Mouse (Mus musculus) midbrain, embryonic 13.5 days (tissue): Measurements from ENCODE around the gene Kcnab1. TPM values are rescaled to one million over a fixed set of nuclear protein-coding genes. Genes with fewer than 3 reads are reported as not detected.

Experiments
- ATAC-seq: fragments of 200-750 bp; cut with Nextera tagmentation; 2 replicates; pipeline ENCODE4 v1.8.0; 2017; ENCODE audit warnings: mild to moderate bottlenecking, moderate TSS enrichment, moderate library complexity
- H3K27ac ChIP-seq: fragments of 300-500 bp; sonication (generic); 2 replicates; pipeline ENCODE4 v1.5.1; 2015; ENCODE audit warnings: inconsistent platforms, mild to moderate bottlenecking, moderate library complexity
- H3K27me3 ChIP-seq: fragments of 300-500 bp; sonication (generic); 2 replicates; pipeline ENCODE4 v1.6.1; 2015; ENCODE audit warnings: mild to moderate bottlenecking, inconsistent platforms
- H3K36me3 ChIP-seq: fragments of 300-500 bp; sonication (generic); 2 replicates; pipeline ENCODE4 v1.6.1; 2015; ENCODE audit warnings: mild to moderate bottlenecking, inconsistent platforms
- H3K4me1 ChIP-seq: fragments of 300-500 bp; sonication (generic); replicated peaks from 2 replicates; pipeline ENCODE4 v1.6.1; 2015; ENCODE audit warnings: inconsistent platforms
- H3K4me2 ChIP-seq: fragments of 300-500 bp; sonication (generic); replicated peaks from 2 replicates; pipeline ENCODE4 v1.6.1; 2015; ENCODE audit warnings: moderate library complexity, mild to moderate bottlenecking, inconsistent platforms
- H3K4me3 ChIP-seq: fragments of 300-500 bp; sonication (generic); replicated peaks from 2 replicates; pipeline ENCODE4 v1.5.1; 2015; ENCODE audit warnings: mild to moderate bottlenecking, inconsistent platforms
- H3K9ac ChIP-seq: fragments of 300-500 bp; sonication (generic); replicated peaks from 2 replicates; pipeline ENCODE4 v1.6.1; 2015; ENCODE audit warnings: mild to moderate bottlenecking, inconsistent platforms
- H3K9me3 ChIP-seq: fragments of 300-500 bp; sonication (generic); 2 replicates; pipeline ENCODE4 v1.6.1; 2016; ENCODE audit warnings: mild to moderate bottlenecking, inconsistent platforms
- WGBS: fragments of 180-500 bp; shearing (Covaris S2); methylation state at CpG from one replicate; pipeline ENCODE4 v1.1.7; 2015; 5-methylcytosine and 5-hydroxymethylcytosine counted together
- polyA plus RNA-seq: library from polyadenylated mRNA; unstranded; fragments of >200 nt; fragmentation: Nextera tagmentation; extraction: Ambion mirVana; gene quantifications from 2 replicates; pipeline ENCODE4 v1.2.1, GENCODE M21; 2015

The Kcnab1 gene
- polyA plus RNA-seq, 1 experiment from 2014 or later = 5.5 TPM

DNA sequence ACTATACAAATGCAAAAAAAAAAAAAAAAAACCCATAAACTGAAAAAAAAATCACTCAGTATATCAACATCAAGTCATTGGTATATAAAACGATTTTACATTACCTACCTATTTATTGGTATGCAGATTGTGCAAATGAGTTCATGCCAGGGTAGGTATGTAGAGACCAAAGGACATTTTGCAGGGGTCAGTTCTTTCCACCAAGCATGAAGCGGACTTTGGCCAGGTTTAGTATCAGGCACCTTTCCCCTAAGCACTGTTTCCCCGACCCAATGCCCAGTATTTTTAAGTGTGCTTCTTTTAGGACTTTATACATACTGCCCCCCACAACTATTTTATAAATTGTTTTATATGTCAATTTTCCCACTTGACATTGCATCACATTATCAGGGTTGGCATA lies 310.5 kb downstream of the Kcnab1 start:
- no peak for ATAC-seq
- WGBS = 88% methylated on average over 3 of the region's 3 CpGs

More for the DNA sequence above, 310.5 kb downstream of the Kcnab1 start:
- H3K4me1 ChIP-seq = no peaks in the 10 kb centered on the region
- H3K4me3 ChIP-seq = no peak overlapping the region
- no peaks in the 10 kb centered on the region for H3K9me3 ChIP-seq
- no peak overlapping the region for H3K9ac ChIP-seq
- H3K36me3 ChIP-seq = no peaks in the 10 kb centered on the region
- no peak overlapping the region for H3K4me2 ChIP-seq
- no peak overlapping the region for H3K27ac ChIP-seq
- H3K27me3 ChIP-seq = no peaks in the 10 kb centered on the region
